Mouse (Mus musculus) intestine, postnatal 0 days (tissue): ENCODE measurements at regions not wholly inside any gene's neighbourhood (a gene's known extent, or its start where the extent isn't known, plus 50 kb on each side); places are given as distances from the start of the nearest gene placed in this dataset.

ENCODE experiments used
- ATAC-seq: fragments of 200-750 bp; cut with Nextera tagmentation; 2 replicates; pipeline ENCODE4 v1.8.0; 2017; ENCODE audit warnings: mild to moderate bottlenecking, moderate TSS enrichment, moderate library complexity
- H3K27ac ChIP-seq: fragments of 300-500 bp; sonication (generic); 2 replicates; pipeline ENCODE4 v1.5.1; 2014; ENCODE audit warnings: mild to moderate bottlenecking, low read depth, low read length, moderate library complexity
- H3K27me3 ChIP-seq: fragments of 300-500 bp; sonication (generic); replicated peaks from 2 replicates; pipeline ENCODE4 v1.6.1; 2014; ENCODE audit warnings: low read length, mixed read lengths; ENCODE audit not compliant: control insufficient read depth, insufficient read depth
- H3K36me3 ChIP-seq: fragments of 300-500 bp; sonication (generic); 2 replicates; pipeline ENCODE4 v1.6.1; 2014; ENCODE audit warnings: mild to moderate bottlenecking, moderate library complexity; ENCODE audit not compliant: control insufficient read depth, insufficient read depth
- H3K4me1 ChIP-seq: fragments of 300-500 bp; sonication (generic); replicated peaks from 2 replicates; pipeline ENCODE4 v1.6.1; 2014; ENCODE audit warnings: antibody characterized with exemption, low read length, mixed read lengths; ENCODE audit not compliant: control insufficient read depth, insufficient read depth
- H3K4me2 ChIP-seq: fragments of 300-500 bp; sonication (generic); replicated peaks from 2 replicates; pipeline ENCODE4 v1.6.1; 2014; ENCODE audit warnings: low read depth, mild to moderate bottlenecking, moderate library complexity
- H3K4me3 ChIP-seq: fragments of 300-500 bp; sonication (generic); 2 replicates; pipeline ENCODE4 v1.5.1; 2014; ENCODE audit warnings: low read depth, low read length
- H3K9ac ChIP-seq: fragments of 300-500 bp; sonication (generic); 2 replicates; pipeline ENCODE4 v1.6.1; 2014; ENCODE audit warnings: mild to moderate bottlenecking, low read depth, low read length
- H3K9me3 ChIP-seq: fragments of 300-500 bp; sonication (generic); 2 replicates; pipeline ENCODE4 v1.6.1; 2016; ENCODE audit warnings: mixed run types; ENCODE audit not compliant: control insufficient read depth
- CTCF ChIP-seq: sonication (generic); IDR thresholded peaks from 2 replicates; pipeline ENCODE4 v1.5.1; 2016; ENCODE audit warnings: low read depth, mild to moderate bottlenecking, control low read depth, antibody characterized with exemption, moderate library complexity
- WGBS: fragments of 180-500 bp; shearing (Covaris S2); extraction: QIAGEN DNeasy Blood & Tissue Kit; methylation state at CpG from one replicate; pipeline ENCODE4 v1.1.7; 2014; 5-methylcytosine and 5-hydroxymethylcytosine counted together

DNA sequence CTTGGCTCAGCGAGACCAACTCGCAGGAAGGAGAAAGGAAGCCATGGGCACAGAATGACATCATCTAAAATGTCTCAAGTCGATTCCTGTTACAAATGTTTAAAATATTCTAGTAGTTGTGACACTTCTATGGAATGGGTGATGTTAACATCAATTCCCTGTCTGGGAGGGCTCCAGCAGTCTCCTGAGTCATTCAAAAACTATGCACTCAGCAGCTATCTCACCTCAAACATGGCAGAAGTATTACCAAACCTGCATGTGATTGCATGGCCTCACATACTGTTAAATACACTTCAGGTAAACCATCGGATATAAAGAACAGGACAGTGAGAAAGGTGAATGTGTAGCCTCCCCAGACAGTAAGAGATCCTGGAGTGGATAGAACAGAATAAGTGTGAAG is 66.7 kb upstream of the Tnfaip3 start:
- ATAC-seq: no peak
- Histone ChIP-seq H3K9me3 (no peaks in the 10 kb centered on the region), H3K4me2 (no peak overlapping the region), H3K27ac (no peak overlapping the region), H3K36me3 (no peaks in the 10 kb centered on the region), H3K27me3 (no peaks in the 10 kb centered on the region), H3K4me3 (no peak overlapping the region), H3K4me1 (no peaks in the 10 kb centered on the region), H3K9ac (no peak overlapping the region)
- WGBS: 87% methylated on average over 4 of the region's 4 CpGs
- no peak for TF ChIP-seq CTCF

- no peak for TF ChIP-seq CTCF
- H3K36me3 ChIP-seq: no peaks in the 10 kb centered on the region
- no peak overlapping the region for H3K4me2 ChIP-seq
- no peak overlapping the region for H3K9ac ChIP-seq
- ATAC-seq: no peak
- no peak overlapping the region for H3K27ac ChIP-seq
- H3K27me3 ChIP-seq: no peaks in the 10 kb centered on the region
- 70% methylated on average over 4 of the region's 4 CpGs for WGBS
- no peak overlapping the region for H3K4me3 ChIP-seq
- no peaks in the 10 kb centered on the region for H3K9me3 ChIP-seq
- no peaks in the 10 kb centered on the region for H3K4me1 ChIP-seq
Measured at GRCm38 (mm10) chr10:19078047-19078446, 62.6 kb upstream of the Tnfaip3 start.

- Histone ChIP-seq H3K27ac (no peak overlapping the region), H3K27me3 (no peaks in the 10 kb centered on the region), H3K9ac (no peak overlapping the region), H3K4me1 (no peaks in the 10 kb centered on the region), H3K9me3 (no peaks in the 10 kb centered on the region), H3K4me2 (no peak overlapping the region), H3K4me3 (no peak overlapping the region), H3K36me3 (no peaks in the 10 kb centered on the region)
- ATAC-seq: no peak
- WGBS: 61% methylated on average over 5 of the region's 5 CpGs
- TF ChIP-seq CTCF: no peak
Measured at GRCm38 (mm10) chr10:19068377-19068776, 52.9 kb upstream of the Tnfaip3 start.

GRCm38 (mm10) chr10:19067623-19068022 is 52.2 kb upstream of the Tnfaip3 start:
- H3K4me1 ChIP-seq: no peaks in the 10 kb centered on the region

DNA sequence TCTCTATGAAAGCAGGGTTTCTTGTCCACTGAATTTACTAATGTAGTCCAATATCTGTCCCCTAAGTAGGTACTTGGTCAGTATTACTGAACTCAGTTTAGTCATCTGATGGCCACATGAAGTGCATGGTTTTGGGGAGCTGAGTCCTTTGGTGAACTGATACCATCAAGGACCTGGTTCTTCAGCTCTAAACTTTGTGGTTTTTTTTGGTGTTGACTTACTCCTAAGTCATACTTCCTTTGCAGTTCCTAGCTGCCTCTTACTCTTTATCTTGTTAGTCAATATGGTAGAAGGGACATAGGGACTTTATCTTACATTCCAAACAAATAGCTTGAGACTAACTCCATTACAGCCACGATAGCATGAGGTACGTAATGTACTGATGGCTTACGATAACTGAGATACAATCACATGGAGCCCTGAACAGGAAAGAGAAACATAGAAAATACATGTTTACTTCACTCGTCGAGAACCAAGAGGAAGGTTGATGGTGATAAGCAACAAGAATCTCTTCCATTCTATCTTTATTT is 51.4 kb upstream of the Tnfaip3 start:
- Histone ChIP-seq H3K4me2 (no peak overlapping the region), H3K27ac (no peak overlapping the region), H3K9ac (no peak overlapping the region), H3K4me1 (0 out of 2 replicates have a peak, but pooled peaks cover 3% of the 10 kb centered on the region), H3K9me3 (no peaks in the 10 kb centered on the region), H3K27me3 (no peaks in the 10 kb centered on the region), H3K36me3 (no peaks in the 10 kb centered on the region), H3K4me3 (no peak overlapping the region)
- no peak for TF ChIP-seq CTCF
- WGBS: 82% methylated on average over 5 of the region's 5 CpGs
- ATAC-seq: no peak

More at GRCm38 (mm10) chr10:19067623-19068022, 52.2 kb upstream of the Tnfaip3 start:
- ATAC-seq: no peak
- H3K9ac ChIP-seq: no peak overlapping the region
- no peak overlapping the region for H3K27ac ChIP-seq
- H3K4me2 ChIP-seq: no peak overlapping the region
- H3K27me3 ChIP-seq: no peaks in the 10 kb centered on the region
- H3K36me3 ChIP-seq: no peaks in the 10 kb centered on the region
- no peak overlapping the region for H3K4me3 ChIP-seq
- 78% methylated on average over 3 of the region's 3 CpGs for WGBS
- TF ChIP-seq CTCF: no peak
- H3K9me3 ChIP-seq: no peaks in the 10 kb centered on the region
